Mouse (Mus musculus) intestine, embryonic 15.5 days (tissue): ENCODE measurements around the gene Slit3. TPM values are rescaled to one million over a fixed set of nuclear protein-coding genes. Genes with fewer than 3 reads are reported as not detected.

Source experiments
- ATAC-seq: fragments of 200-750 bp; cut with Nextera tagmentation; 2 replicates; pipeline ENCODE4 v1.8.0; 2017; ENCODE audit warnings: moderate TSS enrichment, moderate library complexity
- H3K27ac ChIP-seq: fragments of 300-500 bp; sonication (generic); 2 replicates; pipeline ENCODE4 v1.5.1; 2015; ENCODE audit warnings: mild to moderate bottlenecking, inconsistent platforms
- H3K27me3 ChIP-seq: fragments of 300-500 bp; sonication (generic); replicated peaks from 2 replicates; pipeline ENCODE4 v1.6.1; 2015; ENCODE audit warnings: inconsistent platforms
- H3K36me3 ChIP-seq: fragments of 300-500 bp; sonication (generic); 2 replicates; pipeline ENCODE4 v1.6.1; 2015; ENCODE audit warnings: inconsistent platforms
- H3K4me1 ChIP-seq: fragments of 300-500 bp; sonication (generic); replicated peaks from 2 replicates; pipeline ENCODE4 v1.6.1; 2015; ENCODE audit warnings: inconsistent platforms
- H3K4me2 ChIP-seq: fragments of 300-500 bp; sonication (generic); replicated peaks from 2 replicates; pipeline ENCODE4 v1.6.1; 2015; ENCODE audit warnings: mild to moderate bottlenecking, inconsistent platforms
- H3K4me3 ChIP-seq: fragments of 300-500 bp; sonication (generic); replicated peaks from 2 replicates; pipeline ENCODE4 v1.5.1; 2015; ENCODE audit warnings: inconsistent platforms
- H3K9ac ChIP-seq: fragments of 300-500 bp; sonication (generic); 2 replicates; pipeline ENCODE4 v1.6.1; 2015; ENCODE audit warnings: inconsistent platforms
- H3K9me3 ChIP-seq: fragments of 300-500 bp; sonication (generic); 2 replicates; pipeline ENCODE4 v1.6.1; 2016; ENCODE audit warnings: inconsistent platforms
- WGBS: fragments of 180-500 bp; shearing (Covaris S2); methylation state at CpG from one replicate; pipeline ENCODE4 v1.1.7; 2015; 5-methylcytosine and 5-hydroxymethylcytosine counted together
- polyA plus RNA-seq: library from polyadenylated mRNA; unstranded; fragments of >200 nt; fragmentation: Nextera tagmentation; extraction: Ambion mirVana; gene quantifications from 2 replicates; pipeline ENCODE4 v1.2.1, GENCODE M21; 2015

The Slit3 gene
- polyA plus RNA-seq, 1 experiment from 2014 or later = 15.9 TPM

GRCm38 (mm10) chr11:35109781-35110180, 11.2 kb upstream of the Slit3 start:
- no peaks in the 10 kb centered on the region for H3K27me3 ChIP-seq
- no peak for ATAC-seq
- no peak overlapping the region for H3K4me3 ChIP-seq
- H3K9me3 ChIP-seq = no peaks in the 10 kb centered on the region
- no peak overlapping the region for H3K9ac ChIP-seq
- H3K4me1 ChIP-seq = 0 out of 2 replicates have a peak, but pooled peaks cover 6% of the 10 kb centered on the region
- no peak overlapping the region for H3K27ac ChIP-seq
- no peaks in the 10 kb centered on the region for H3K36me3 ChIP-seq
- H3K4me2 ChIP-seq = no peak overlapping the region
- 41% methylated on average over 4 of the region's 4 CpGs for WGBS

GRCm38 (mm10) chr11:35110784-35111183, 10.2 kb upstream of the Slit3 start:
- no peaks in the 10 kb centered on the region for H3K27me3 ChIP-seq
- no peak overlapping the region for H3K9ac ChIP-seq
- H3K9me3 ChIP-seq = no peaks in the 10 kb centered on the region
- H3K4me2 ChIP-seq = no peak overlapping the region
- no peak for ATAC-seq
- 0 out of 2 replicates have a peak, but pooled peaks cover 6% of the 10 kb centered on the region for H3K4me1 ChIP-seq
- WGBS = 44% methylated on average over 2 of the region's 2 CpGs
- H3K4me3 ChIP-seq = no peak overlapping the region
- no peak overlapping the region for H3K27ac ChIP-seq
- H3K36me3 ChIP-seq = no peaks in the 10 kb centered on the region

GRCm38 (mm10) chr11:35113290-35113689, 7.7 kb upstream of the Slit3 start:
- H3K4me2 ChIP-seq = no peak overlapping the region
- no peak overlapping the region for H3K27ac ChIP-seq
- WGBS = 39% methylated on average over 1 of the region's 1 CpGs
- 0 out of 2 replicates have a peak, but pooled peaks cover 6% of the 10 kb centered on the region for H3K4me1 ChIP-seq
- H3K4me3 ChIP-seq = no peak overlapping the region
- no peaks in the 10 kb centered on the region for H3K9me3 ChIP-seq
- ATAC-seq = no peak
- H3K36me3 ChIP-seq = no peaks in the 10 kb centered on the region
- no peaks in the 10 kb centered on the region for H3K27me3 ChIP-seq
- H3K9ac ChIP-seq = no peak overlapping the region

GRCm38 (mm10) chr11:35116436-35116835, 4.6 kb upstream of the Slit3 start:
- Histone ChIP-seq H3K9me3 (no peaks in the 10 kb centered on the region), H3K4me3 (no peak overlapping the region), H3K27ac (no peak overlapping the region), H3K4me2 (no peak overlapping the region), H3K9ac (no peak overlapping the region), H3K4me1 (peaks cover 12% of the 10 kb centered on the region; the same call in 1 of the 2 replicates), H3K36me3 (no peaks in the 10 kb centered on the region), H3K27me3 (peaks cover 14% of the 10 kb centered on the region)
- 84% methylated on average over 3 of the region's 3 CpGs for WGBS
- no peak for ATAC-seq

- peaks cover 24% of the 10 kb centered on the region for H3K27me3 ChIP-seq
- no peak overlapping the region for H3K4me2 ChIP-seq
- peaks cover 14% of the 10 kb centered on the region; the same call in 1 of the 2 replicates for H3K4me1 ChIP-seq
- H3K27ac ChIP-seq = no peak overlapping the region
- no peaks in the 10 kb centered on the region for H3K9me3 ChIP-seq
- no peak overlapping the region for H3K9ac ChIP-seq
- no peak overlapping the region for H3K4me3 ChIP-seq
- H3K36me3 ChIP-seq = no peaks in the 10 kb centered on the region
- no peak for ATAC-seq
- WGBS = 97% methylated on average over 3 of the region's 3 CpGs
These were observed 3.2 kb upstream of the Slit3 start for GRCm38 (mm10) chr11:35117871-35118270.

GRCm38 (mm10) chr11:35118731-35119130, 2.3 kb upstream of the Slit3 start:
- no peak overlapping the region for H3K4me3 ChIP-seq
- no peak for ATAC-seq
- WGBS = 60% methylated on average over 6 of the region's 6 CpGs
- H3K27me3 ChIP-seq = peaks cover 24% of the 10 kb centered on the region
- H3K4me1 ChIP-seq = peaks cover 13% of the 10 kb centered on the region
- no peaks in the 10 kb centered on the region for H3K9me3 ChIP-seq
- H3K27ac ChIP-seq = no peak overlapping the region
- H3K9ac ChIP-seq = no peak overlapping the region
- H3K36me3 ChIP-seq = no peaks in the 10 kb centered on the region
- no peak overlapping the region for H3K4me2 ChIP-seq

- no peak for ATAC-seq
- H3K9ac ChIP-seq = no peak overlapping the region
- WGBS = 12% methylated on average over 6 of the region's 6 CpGs
- H3K4me1 ChIP-seq = peaks cover 15% of the 10 kb centered on the region
- peaks cover 24% of the 10 kb centered on the region for H3K27me3 ChIP-seq
- no peaks in the 10 kb centered on the region for H3K9me3 ChIP-seq
- no peaks in the 10 kb centered on the region for H3K36me3 ChIP-seq
- H3K4me3 ChIP-seq = no peak overlapping the region
- H3K4me2 ChIP-seq = no peak overlapping the region
- H3K27ac ChIP-seq = no peak overlapping the region
These were observed 1.7 kb upstream of the Slit3 start for GRCm38 (mm10) chr11:35119360-35119759.

- no peak overlapping the region for H3K4me3 ChIP-seq
- H3K4me2 ChIP-seq = no peak overlapping the region
- peaks cover 24% of the 10 kb centered on the region for H3K27me3 ChIP-seq
- WGBS = 19% methylated on average over 5 of the region's 5 CpGs
- no peaks in the 10 kb centered on the region for H3K36me3 ChIP-seq
- no peaks in the 10 kb centered on the region for H3K9me3 ChIP-seq
- H3K4me1 ChIP-seq = peaks cover 15% of the 10 kb centered on the region
- no peak overlapping the region for H3K9ac ChIP-seq
- no peak for ATAC-seq
- H3K27ac ChIP-seq = no peak overlapping the region
These were observed 948 bp upstream of the Slit3 start for GRCm38 (mm10) chr11:35120076-35120475.

GRCm38 (mm10) chr11:35121611-35121959, 561 bp downstream of the Slit3 start:
- peak overlapping the region; percentile 57 for H3K27ac ChIP-seq
- ATAC-seq = peak; percentile 24; the same call in 1 of the 2 replicates

GRCm38 (mm10) chr11:35122091-35122811, 1.2 kb downstream of the Slit3 start:
- H3K4me1 ChIP-seq = peaks cover 21% of the 10 kb centered on the region
- H3K36me3 ChIP-seq = no peaks in the 10 kb centered on the region
- peak overlapping the region; percentile 63 for H3K4me3 ChIP-seq
- H3K4me2 ChIP-seq = peak overlapping the region; percentile 82
- H3K9me3 ChIP-seq = no peaks in the 10 kb centered on the region
- H3K9ac ChIP-seq = peak overlapping the region; percentile 60; the same call in 1 of the 2 replicates
- H3K27ac ChIP-seq = no peak overlapping the region
- 2% methylated on average over 23 of the region's 23 CpGs for WGBS
- H3K27me3 ChIP-seq = peaks cover 24% of the 10 kb centered on the region
- no peak for ATAC-seq

More at GRCm38 (mm10) chr11:35121611-35121959, 561 bp downstream of the Slit3 start:
- H3K27me3 ChIP-seq = peaks cover 24% of the 10 kb centered on the region
- H3K4me1 ChIP-seq = peaks cover 21% of the 10 kb centered on the region
- H3K9me3 ChIP-seq = no peaks in the 10 kb centered on the region
- H3K4me3 ChIP-seq = peak overlapping the region; percentile 63
- H3K36me3 ChIP-seq = no peaks in the 10 kb centered on the region
- H3K4me2 ChIP-seq = peak overlapping the region; percentile 82
- peak overlapping the region; percentile 60 for H3K9ac ChIP-seq
- under 1% methylated on average over 27 of the region's 27 CpGs for WGBS

GRCm38 (mm10) chr11:35124489-35125107, 3.6 kb downstream of the Slit3 start:
- Histone ChIP-seq H3K4me2 (peak overlapping the region; percentile 82), H3K27ac (no peak overlapping the region), H3K4me1 (peaks cover 18% of the 10 kb centered on the region)

GRCm38 (mm10) chr11:35125108-35125490, 4.1 kb downstream of the Slit3 start:
- ATAC-seq = no peak
- Histone ChIP-seq H3K27ac (no peak overlapping the region), H3K27me3 (peaks cover 22% of the 10 kb centered on the region), H3K9ac (no peak overlapping the region), H3K36me3 (no peaks in the 10 kb centered on the region), H3K4me2 (no peak overlapping the region), H3K4me3 (no peak overlapping the region), H3K9me3 (no peaks in the 10 kb centered on the region), H3K4me1 (peaks cover 18% of the 10 kb centered on the region)
- WGBS = 23% methylated on average over 10 of the region's 10 CpGs

More at GRCm38 (mm10) chr11:35124489-35125107, 3.6 kb downstream of the Slit3 start:
- H3K36me3 ChIP-seq = no peaks in the 10 kb centered on the region
- H3K9ac ChIP-seq = no peak overlapping the region
- ATAC-seq = no peak
- 29% methylated on average over 17 of the region's 17 CpGs for WGBS
- no peaks in the 10 kb centered on the region for H3K9me3 ChIP-seq
- 0 out of 2 replicates have a peak overlapping the region, but pooled peaks have one; percentile 1 for H3K4me3 ChIP-seq
- H3K27me3 ChIP-seq = peaks cover 24% of the 10 kb centered on the region
